Mouse (Mus musculus) layer of hippocampus, adult 18-20 months (tissue): ENCODE measurements at regions not wholly inside any gene's neighbourhood (a gene's known extent, or its start where the extent isn't known, plus 50 kb on each side); places are given as distances from the start of the nearest gene placed in this dataset.
A peak's percentile ranks its signal among the peaks of the same experiment; 100 is the strongest.

Experiments used
- DNase-seq, 2 experiments: peaks; one replicate each; pipeline ENCODE4 v3.0.0; 2022; ENCODE audit warnings: low spot score in 2 of 2

GRCm38 (mm10) chr14:38062271-38062670, 927.2 kb upstream of the Ghitm start:
- peak; percentile 8 to 44 for DNase-seq

GRCm38 (mm10) chr14:38053770-38054169, 918.7 kb upstream of the Ghitm start:
- no peak for DNase-seq
